Mouse (Mus musculus) MEL-GATA-1-ER (cell line): ENCODE results near the gene Meox1.

Source experiments
- DNase-seq: peaks from one replicate; pipeline ENCODE4 v3.0.0-alpha.2; 2012; ENCODE audit warnings: low read depth; ENCODE audit errors: extremely low read depth

Meox1 gene

GRCm38 (mm10) chr11:101855950-101856712 is 38.0 kb downstream of the Meox1 start:
- DNase-seq, result no peak

GRCm38 (mm10) chr11:101851042-101851441 is 43.1 kb downstream of the Meox1 start:
- DNase-seq, result no peak

GRCm38 (mm10) chr11:101849286-101849685 is 44.9 kb downstream of the Meox1 start:
- no peak for DNase-seq

DNA sequence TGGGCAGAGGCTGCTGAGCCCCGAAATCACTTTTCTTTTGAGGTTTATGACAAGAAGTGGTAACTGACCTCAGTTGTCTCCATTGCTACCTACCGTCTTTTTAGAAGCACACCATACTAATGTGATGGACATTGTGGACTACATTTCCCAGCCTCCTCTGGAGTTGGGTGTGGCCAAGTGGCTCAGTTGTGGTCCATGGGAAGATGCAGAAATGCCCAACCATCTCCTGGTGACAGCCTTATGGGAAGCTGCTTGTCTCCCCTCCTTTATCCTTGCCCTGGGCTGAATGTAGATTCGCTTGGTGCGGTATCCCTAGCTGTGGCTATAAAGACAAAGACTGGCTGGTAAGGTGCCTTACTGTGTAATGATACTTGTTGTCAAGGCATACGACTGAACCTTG is 46.7 kb downstream of the Meox1 start:
- no peak for DNase-seq

GRCm38 (mm10) chr11:101842773-101843163 is 51.4 kb downstream of the Meox1 start:
- no peak for DNase-seq

DNA sequence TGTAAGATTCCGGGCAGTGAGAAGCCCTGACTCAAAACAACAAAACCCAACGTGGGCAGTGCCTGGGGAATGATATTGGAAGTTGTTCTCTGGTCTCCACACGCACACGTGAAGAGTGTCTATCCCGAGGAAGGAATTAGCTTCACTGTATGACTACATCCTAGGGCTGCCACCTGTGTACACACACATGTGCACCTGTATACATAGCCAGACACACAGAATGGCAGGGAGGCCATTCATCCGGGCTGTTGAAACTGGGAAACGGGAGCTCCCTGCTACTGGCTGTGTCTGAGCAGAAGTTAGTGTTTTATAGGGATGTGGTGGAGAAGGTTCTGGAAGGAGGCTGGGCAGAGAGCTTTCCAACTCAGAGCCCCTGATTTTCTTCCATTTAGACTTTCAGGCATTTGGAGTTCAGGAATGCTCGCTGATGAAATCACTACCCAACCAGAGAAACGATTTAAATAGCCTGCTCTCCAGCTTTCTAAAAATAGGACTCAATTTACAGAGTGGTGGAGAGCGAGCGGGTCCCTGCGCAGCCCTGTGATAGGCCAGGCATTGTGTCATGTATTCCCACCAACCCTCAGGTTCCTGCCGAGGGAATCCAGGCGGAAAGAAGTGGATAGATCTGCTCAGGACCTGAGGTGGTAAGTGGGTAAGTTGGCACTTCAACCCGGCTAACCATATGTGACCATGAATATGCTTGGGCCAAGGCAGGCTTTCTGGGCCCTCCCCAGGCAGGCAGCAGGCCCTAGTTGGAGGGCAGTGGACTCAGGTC is 52.0 kb downstream of the Meox1 start:
- no peak for DNase-seq

DNA sequence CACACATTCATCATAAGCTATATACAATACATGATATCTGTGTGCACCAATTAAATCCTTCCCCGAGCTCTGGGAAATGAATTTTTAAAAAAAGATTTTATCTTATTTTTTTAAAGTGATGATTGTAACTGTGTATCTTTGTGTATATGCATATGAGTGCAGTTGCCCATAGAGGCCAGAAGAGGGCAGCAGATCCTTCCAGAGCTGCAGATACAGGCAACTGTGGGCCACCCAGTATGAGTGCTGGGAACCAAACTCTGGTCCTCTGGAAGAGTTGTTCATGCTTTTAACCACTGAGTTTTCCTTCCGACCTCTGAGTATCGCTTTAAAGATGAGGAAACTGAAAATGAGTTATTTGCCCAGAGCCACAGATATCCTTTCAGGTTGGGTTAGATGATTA is 53.8 kb downstream of the Meox1 start:
- no peak for DNase-seq

DNA sequence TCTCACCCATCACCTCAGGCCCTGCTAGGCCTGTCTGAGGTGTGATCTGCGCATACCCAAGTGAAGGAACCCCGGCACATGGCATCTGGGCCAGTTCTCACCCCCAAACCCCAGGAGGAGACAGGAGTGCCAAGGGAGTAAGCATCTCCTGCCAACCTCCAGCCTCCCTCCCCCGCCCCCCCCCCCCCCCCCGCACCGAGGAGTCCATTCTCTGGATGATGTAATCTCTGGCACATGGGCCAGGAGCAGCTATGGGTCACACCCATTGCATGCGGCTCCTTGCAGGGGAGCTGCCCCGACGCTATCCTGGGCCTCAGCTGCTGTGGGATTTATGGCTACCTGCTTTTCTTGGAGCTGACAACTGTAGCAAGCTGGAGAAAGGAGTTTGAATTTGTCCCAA is 54.7 kb downstream of the Meox1 start:
- DNase-seq, result no peak

GRCm38 (mm10) chr11:101832001-101832400 is 62.2 kb downstream of the Meox1 start:
- no peak for DNase-seq

GRCm38 (mm10) chr11:101830616-101831015 is 63.6 kb downstream of the Meox1 start:
- DNase-seq, result no peak

- no peak for DNase-seq
Observed at GRCm38 (mm10) chr11:101830112-101830511, 64.1 kb downstream of the Meox1 start.

DNA sequence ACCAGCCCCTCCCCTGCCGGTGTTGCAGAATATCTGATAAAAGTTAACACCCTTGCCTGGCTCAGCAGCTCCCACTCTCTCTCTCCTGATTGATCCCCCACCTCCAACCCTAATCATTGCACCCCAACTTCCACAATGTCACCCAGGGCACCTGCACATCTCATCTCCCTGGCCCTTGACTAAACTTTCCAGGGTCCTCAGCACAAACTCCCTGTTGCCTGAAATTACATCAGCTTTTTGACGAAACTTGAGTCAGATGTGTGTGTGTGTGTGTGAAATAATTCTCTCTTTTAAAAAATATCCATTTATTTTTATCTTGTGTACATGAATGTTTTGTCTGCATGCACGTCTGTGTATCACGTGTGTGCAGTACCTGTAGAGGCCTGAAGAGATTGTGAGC is 65.5 kb downstream of the Meox1 start:
- DNase-seq, result no peak
